Mouse (Mus musculus): Measurements from ENCODE around the gene Pex10.
A peak's percentile ranks its signal among the peaks of the same experiment; 100 is the strongest.

The Pex10 gene

GRCm38 (mm10) chr4:155066834-155067522 is at the start of gene Pex10:
Gene Pex10 (plus strand): TSS chr4:155067016.
- DNase-seq (ENCODE audit: low spot score) = peak; percentile 97

- DNase-seq (ENCODE audit: low spot score) = no peak
Measured at GRCm38 (mm10) chr4:155017253-155017878, 49.5 kb upstream of the Pex10 start.

- DNase-seq (ENCODE audit: low spot score) = no peak
Measured at GRCm38 (mm10) chr4:155018066-155018465, 48.8 kb upstream of the Pex10 start.

GRCm38 (mm10) chr4:155018601-155019335 is 48.0 kb upstream of the Pex10 start:
- peak; percentile 26 for DNase-seq (ENCODE audit: low spot score)

GRCm38 (mm10) chr4:155019336-155019847 is 47.4 kb upstream of the Pex10 start:
- no peak for DNase-seq (ENCODE audit: low spot score)

GRCm38 (mm10) chr4:155020141-155020540 is 46.7 kb upstream of the Pex10 start:
- DNase-seq (ENCODE audit: low spot score) = no peak

GRCm38 (mm10) chr4:155020813-155021212 is 46.0 kb upstream of the Pex10 start:
- no peak for DNase-seq (ENCODE audit: low spot score)

- no peak for DNase-seq (ENCODE audit: low spot score)
Measured at GRCm38 (mm10) chr4:155022228-155022855, 44.5 kb upstream of the Pex10 start.

GRCm38 (mm10) chr4:155024170-155025010 is 42.4 kb upstream of the Pex10 start:
- DNase-seq (ENCODE audit: low spot score) = no peak

- DNase-seq (ENCODE audit: low spot score) = no peak
Measured at GRCm38 (mm10) chr4:155033115-155033514, 33.7 kb upstream of the Pex10 start.

- DNase-seq (ENCODE audit: low spot score) = no peak
Measured at GRCm38 (mm10) chr4:155034202-155034601, 32.6 kb upstream of the Pex10 start.

- DNase-seq (ENCODE audit: low spot score) = no peak
Measured at GRCm38 (mm10) chr4:155034787-155035186, 32.0 kb upstream of the Pex10 start.

- no peak for DNase-seq (ENCODE audit: low spot score)
Measured at GRCm38 (mm10) chr4:155040197-155040596, 26.6 kb upstream of the Pex10 start.

GRCm38 (mm10) chr4:155040696-155041095 is 26.1 kb upstream of the Pex10 start:
- DNase-seq (ENCODE audit: low spot score) = no peak

- DNase-seq (ENCODE audit: low spot score) = no peak
Measured at GRCm38 (mm10) chr4:155042606-155043288, 24.1 kb upstream of the Pex10 start.

GRCm38 (mm10) chr4:155043289-155043625 is 23.6 kb upstream of the Pex10 start:
- no peak for DNase-seq (ENCODE audit: low spot score)

- DNase-seq (ENCODE audit: low spot score) = no peak
Measured at GRCm38 (mm10) chr4:155046636-155047035, 20.2 kb upstream of the Pex10 start.

GRCm38 (mm10) chr4:155050116-155050515 is 16.7 kb upstream of the Pex10 start:
- no peak for DNase-seq (ENCODE audit: low spot score)

- no peak for DNase-seq (ENCODE audit: low spot score)
Measured at GRCm38 (mm10) chr4:155056724-155057123, 10.1 kb upstream of the Pex10 start, which contains the start of gene Plch2. Gene Plch2 (minus strand): TSS chr4:155056784.

- DNase-seq (ENCODE audit: low spot score) = no peak
Measured at GRCm38 (mm10) chr4:155058325-155058724, 8.5 kb upstream of the Pex10 start.

- no peak for DNase-seq (ENCODE audit: low spot score)
Measured at GRCm38 (mm10) chr4:155063895-155064294, 2.9 kb upstream of the Pex10 start.
